In the genomic region with DNA sequence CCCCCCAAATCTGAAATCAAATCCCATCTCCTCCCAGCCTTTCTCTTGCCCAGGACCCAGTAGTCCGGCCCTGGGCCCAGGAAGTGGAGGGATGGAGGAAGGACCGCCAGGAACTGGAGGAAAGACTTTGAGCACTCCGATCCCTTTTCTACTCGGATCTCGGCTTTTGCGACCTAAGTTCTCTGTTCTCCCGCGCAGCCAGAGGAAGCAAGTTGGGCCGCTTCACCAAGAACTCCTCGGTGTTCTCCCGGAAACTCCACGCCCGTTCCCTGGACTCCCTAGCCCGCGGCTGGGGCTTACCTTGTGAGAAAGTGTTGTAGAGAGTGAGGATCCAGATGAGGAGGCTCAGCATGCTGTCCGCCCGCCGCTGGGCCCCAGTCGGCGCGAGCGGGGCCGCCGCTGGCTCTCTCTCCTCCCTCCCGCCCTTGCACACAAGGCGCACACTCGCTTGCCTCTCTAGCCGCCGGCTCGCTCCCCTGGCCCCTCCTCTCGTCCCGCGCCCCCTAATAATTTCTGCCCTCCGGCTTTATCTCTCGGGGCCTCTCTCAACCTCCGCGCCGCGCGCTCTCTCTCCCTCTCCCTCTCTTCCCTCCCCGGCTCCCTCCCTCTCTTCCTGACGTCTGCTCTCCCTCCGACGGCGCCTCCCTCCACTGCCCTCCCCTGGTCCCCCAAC, we compare ENCODE assay signal across 8 mouse cellular contexts. TPM values are rescaled to one million over a fixed set of nuclear protein-coding genes. Genes with fewer than 3 reads are reported as not detected.
A peak's percentile ranks its signal among the peaks of the same experiment; 100 is the strongest.
DNase-seq lines count a peak whose midpoint lies in the region; ATAC-seq and TF ChIP-seq lines count a peak whose summit lies in the region.

A gene (minus strand): TSS at position 652 of the 673 bp plus-strand sequence.

- no peaks in the 10 kb centered on the region for H3K9me3 ChIP-seq in megakaryocyte, embryonic 14.5 days
- no peaks in the 10 kb centered on the region for H3K9me3 ChIP-seq in embryonic facial prominence, embryonic 10.5 days
- H3K9me3 ChIP-seq in lung, embryonic 14.5 days (ENCODE audit: low read depth, low read length) = no peaks in the 10 kb centered on the region

- no peaks in the 10 kb centered on the region for H3K36me3 ChIP-seq in megakaryocyte, embryonic 14.5 days (replicated peaks; ENCODE audit: low read length)
- H3K36me3 ChIP-seq in embryonic facial prominence, embryonic 10.5 days (replicated peaks) = peaks cover 9% of the 10 kb centered on the region; the same call in 1 of the 2 replicates
- H3K36me3 ChIP-seq in kidney, adult 2 months (ENCODE audit: control insufficient read depth, insufficient read depth, low read length) = no peaks in the 10 kb centered on the region
- H3K36me3 ChIP-seq in lung, embryonic 14.5 days (ENCODE audit: insufficient read depth) = peaks cover 4% of the 10 kb centered on the region; the same call in 1 of the 2 replicates

- peak within 1 kb of the TSS; percentile 83 for H3K4me3 ChIP-seq in megakaryocyte, embryonic 14.5 days (replicated peaks)
- H3K4me3 ChIP-seq in embryonic facial prominence, embryonic 10.5 days = peak within 1 kb of the TSS; percentile 85
- H3K4me3 ChIP-seq in kidney, adult 2 months (ENCODE audit: insufficient read depth, low read depth, low read length) = peak within 1 kb of the TSS; percentile 45
- H3K4me3 ChIP-seq in lung, embryonic 14.5 days (ENCODE audit: low read depth, low read length) = peak within 1 kb of the TSS; percentile 51

- 0 out of 2 replicates have a peak, but pooled peaks have one; percentile 2 for TF ChIP-seq CTCF in kidney, adult 2 months (conservative IDR thresholded peaks at IDR 0.05; ENCODE audit: insufficient read depth, insufficient read length, low read depth, low read length)
- TF ChIP-seq CTCF in lung, embryonic 14.5 days (IDR thresholded peaks at IDR 0.05; ENCODE audit: low read depth) = peak; percentile 47; the same call in 1 of the 2 replicates

- H3K27ac ChIP-seq in embryonic facial prominence, embryonic 10.5 days (replicated peaks) = peak within 1 kb of the TSS; percentile 97
- no peak within 1 kb of the TSS for H3K27ac ChIP-seq in kidney, adult 2 months (ENCODE audit: insufficient read depth, low read depth, low read length)
- peak within 1 kb of the TSS; percentile 93 for H3K27ac ChIP-seq in lung, embryonic 14.5 days (ENCODE audit: low read depth)

- under 1% methylated on average over 45 of the region's 45 CpGs for WGBS in embryonic facial prominence, embryonic 10.5 days
- WGBS in kidney, adult 2 months = under 1% methylated on average over 43 of the region's 45 CpGs
- WGBS in lung, embryonic 14.5 days = 0% methylated on average over 43 of the region's 45 CpGs

- TF ChIP-seq POLR2A in kidney, adult 2 months (IDR thresholded peaks at IDR 0.05; ENCODE audit: low read depth, low read length) = peak; percentile 35

- peaks cover 11% of the 10 kb centered on the region for H3K4me1 ChIP-seq in megakaryocyte, embryonic 14.5 days
- H3K4me1 ChIP-seq in embryonic facial prominence, embryonic 10.5 days = peaks cover 52% of the 10 kb centered on the region
- H3K4me1 ChIP-seq in kidney, adult 2 months (ENCODE audit: control insufficient read depth, insufficient read depth, low read length) = no peaks in the 10 kb centered on the region
- peaks cover 20% of the 10 kb centered on the region for H3K4me1 ChIP-seq in lung, embryonic 14.5 days (ENCODE audit: insufficient read depth)

- H3K9ac ChIP-seq in lung, embryonic 14.5 days = peak within 1 kb of the TSS; percentile 63

- peaks cover 75% of the 10 kb centered on the region for H3K27me3 ChIP-seq in megakaryocyte, embryonic 14.5 days (replicated peaks)
- H3K27me3 ChIP-seq in embryonic facial prominence, embryonic 10.5 days (replicated peaks; ENCODE audit: low read depth, poor library complexity, severe bottlenecking) = no peaks in the 10 kb centered on the region
- no peaks in the 10 kb centered on the region for H3K27me3 ChIP-seq in kidney, adult 2 months (replicated peaks; ENCODE audit: control insufficient read depth, insufficient read depth, low read length)
- H3K27me3 ChIP-seq in lung, embryonic 14.5 days (ENCODE audit: insufficient read depth, low read length) = no peaks in the 10 kb centered on the region

- peak; percentile 94 for DNase-seq in embryonic facial prominence, embryonic 10.5 days (ENCODE audit: low spot score)
- DNase-seq in heart, adult 8-10 months (ENCODE audit: low spot score) = peak; percentile 74
- DNase-seq in kidney, adult 2 months = peak; percentile 68
- peak; percentile 93 for DNase-seq in lung, embryonic 14.5 days
- peak; percentile 60 for DNase-seq in ovary, postnatal 10 days (ENCODE audit: low spot score)
- DNase-seq in urinary bladder, postnatal 25 days (ENCODE audit: low spot score) = peak; percentile 76

- peak within 1 kb of the TSS; percentile 96 for H3K4me2 ChIP-seq in lung, embryonic 14.5 days

- no peak for ATAC-seq in megakaryocyte, adult 5-6 weeks (ENCODE audit: poor library complexity, severe bottlenecking)
- ATAC-seq in lung, embryonic 14.5 days (ENCODE audit: insufficient read depth) = peak; percentile 90

RNA-seq across cellular contexts. Expression of the gene that starts here (rescaled TPM):
- not detected in 2 replicates for polyA plus RNA-seq in megakaryocyte, embryonic 14.5 days (2012; ENCODE audit: insufficient read depth, low replicate concordance)
- 0.11 and 0.14 TPM in 2 replicates for total RNA-seq in megakaryocyte, adult 5-6 weeks (2015)
- 0.16 TPM in 1 of 2 replicates, not detected in the other for total RNA-seq in megakaryocyte, adult 5-6 weeks (2017)
- 17.4 and 18.4 TPM in 2 replicates for polyA plus RNA-seq in embryonic facial prominence, embryonic 10.5 days (2016; fragmentation: Nextera tagmentation; extraction: Ambion mirVana)
- 1 to 10 TPM; 4.8 to 5.5 (median 5.1) TPM for total RNA-seq in heart, adult 8-10 months (2022)
- polyA plus RNA-seq in kidney, adult 2 months (2012; rRNA removed) = 10.0 and 10.2 TPM in 2 replicates
- 12.7 and 12.8 TPM in 2 replicates for polyA plus RNA-seq in lung, embryonic 14.5 days (2014; fragmentation: Nextera tagmentation; extraction: Ambion mirVana)

Comparison
In these comparisons a context has a peak if more than half of its experiments do, and no peak if none do; other contexts are left out.
1. RNA of the gene that starts here (total RNA-seq): 4.8 to 5.5 TPM in heart, adult 8-10 months; 0.11 to 0.16 TPM in megakaryocyte, adult 5-6 weeks; every median in the first group is over 4 times any median in the second.
2. RNA of the gene that starts here (polyA plus RNA-seq): 17.4 to 18.4 TPM in embryonic facial prominence, embryonic 10.5 days, 12.7 to 12.8 TPM in lung, embryonic 14.5 days and 10.0 to 10.2 TPM in kidney, adult 2 months; not detected in megakaryocyte, embryonic 14.5 days; every median in the first group is over 10 times any median in the second.
3. Peak in every context shown above with its lines, with median percentiles within 50 percentile points of each other: H3K4me3 ChIP-seq and DNase-seq.